Mouse (Mus musculus) kidney, adult 8-10 months (tissue): ENCODE data around the gene Axin1.
"Not testable (repeated sequence)": the region's sequence is repeated elsewhere in the genome, so short reads cannot be mapped to it uniquely, and the experiment has no call there.

Experiments
- DNase-seq, 2 experiments: peaks; one replicate each; pipeline ENCODE4 v3.0.0; 2022

Gene Axin1

GRCm38 (mm10) chr17:26138239-26138836 is at the start of gene Axin1:
Gene Axin1 (plus strand): TSS chr17:26138688.
- DNase-seq = peak; percentile 95 to 97

GRCm38 (mm10) chr17:26089905-26090632 is 48.4 kb upstream of the Axin1 start, which contains the start of gene Decr2:
Gene Decr2 (minus strand): TSS chr17:26090337.
- peak; percentile 92 to 95 for DNase-seq

- no peak for DNase-seq
These were observed 43.9 kb upstream of the Axin1 start for GRCm38 (mm10) chr17:26094531-26095110.

GRCm38 (mm10) chr17:26095121-26095740 is 43.3 kb upstream of the Axin1 start, which contains the start of gene Nme4:
Gene Nme4 (minus strand): TSS chr17:26095602.
- peak in 1 of 2 experiments; percentile 40 for DNase-seq

GRCm38 (mm10) chr17:26098461-26098860 is 40.0 kb upstream of the Axin1 start:
- no peak for DNase-seq

- DNase-seq = peak in 1 of 2 experiments; percentile 21
These were observed 39.2 kb upstream of the Axin1 start for GRCm38 (mm10) chr17:26099316-26099715.

- no peak for DNase-seq
These were observed 38.3 kb upstream of the Axin1 start for GRCm38 (mm10) chr17:26100166-26100565.

GRCm38 (mm10) chr17:26101478-26101877 is 37.0 kb upstream of the Axin1 start:
- peak; percentile 79 to 85 for DNase-seq

- DNase-seq = no peak
These were observed 32.9 kb upstream of the Axin1 start for GRCm38 (mm10) chr17:26105619-26106018.

GRCm38 (mm10) chr17:26110156-26110555 is 28.3 kb upstream of the Axin1 start:
- no peak for DNase-seq

GRCm38 (mm10) chr17:26111024-26111423 is 27.5 kb upstream of the Axin1 start:
- DNase-seq = no peak

GRCm38 (mm10) chr17:26111722-26112121 is 26.8 kb upstream of the Axin1 start:
- DNase-seq = no peak

- no peak for DNase-seq
These were observed 25.7 kb upstream of the Axin1 start for GRCm38 (mm10) chr17:26112751-26113150.

GRCm38 (mm10) chr17:26113181-26113948 is 25.1 kb upstream of the Axin1 start, which contains the start of gene Tmem8:
Gene Tmem8 (plus strand): TSS chr17:26113299.
- peak; percentile 83 to 84 for DNase-seq

- DNase-seq = peak; percentile 80 to 82
These were observed 24.4 kb upstream of the Axin1 start for GRCm38 (mm10) chr17:26114061-26114460.

- not testable (repeated sequence) for DNase-seq
These were observed 24.0 kb upstream of the Axin1 start for GRCm38 (mm10) chr17:26114461-26114860.

GRCm38 (mm10) chr17:26115205-26115898 is 23.1 kb upstream of the Axin1 start:
- DNase-seq = peak; percentile 93 to 96

- peak; percentile 68 to 80 for DNase-seq
These were observed 22.5 kb upstream of the Axin1 start for GRCm38 (mm10) chr17:26115956-26116487.

GRCm38 (mm10) chr17:26116503-26117258 is 21.8 kb upstream of the Axin1 start:
- no peak for DNase-seq
